Mouse (Mus musculus) neural tube, embryonic 15.5 days (tissue): ENCODE measurements around the gene Slc17a5. TPM values are rescaled to one million over a fixed set of nuclear protein-coding genes. Genes with fewer than 3 reads are reported as not detected.

Experiments used
- ATAC-seq: fragments of 200-750 bp; cut with Nextera tagmentation; 2 replicates; pipeline ENCODE4 v1.8.0; 2017; ENCODE audit warnings: mild to moderate bottlenecking, moderate TSS enrichment, moderate library complexity; ENCODE audit not compliant: low FRiP score
- H3K27ac ChIP-seq: fragments of 300-500 bp; sonication (generic); replicated peaks from 2 replicates; pipeline ENCODE4 v1.5.1; 2015; ENCODE audit warnings: mild to moderate bottlenecking, inconsistent platforms
- H3K27me3 ChIP-seq: fragments of 300-500 bp; sonication (generic); replicated peaks from 2 replicates; pipeline ENCODE4 v1.6.1; 2015; ENCODE audit warnings: inconsistent platforms
- H3K36me3 ChIP-seq: fragments of 300-500 bp; sonication (generic); 2 replicates; pipeline ENCODE4 v1.6.1; 2015; ENCODE audit warnings: inconsistent platforms
- H3K4me1 ChIP-seq: fragments of 300-500 bp; sonication (generic); 2 replicates; pipeline ENCODE4 v1.6.1; 2015; ENCODE audit warnings: inconsistent platforms
- H3K4me2 ChIP-seq: fragments of 300-500 bp; sonication (generic); 2 replicates; pipeline ENCODE4 v1.6.1; 2015; ENCODE audit warnings: inconsistent platforms, mild to moderate bottlenecking, moderate library complexity
- H3K4me3 ChIP-seq: fragments of 300-500 bp; sonication (generic); replicated peaks from 2 replicates; pipeline ENCODE4 v1.5.1; 2015; ENCODE audit warnings: mild to moderate bottlenecking, inconsistent platforms
- H3K9ac ChIP-seq: fragments of 300-500 bp; sonication (generic); replicated peaks from 2 replicates; pipeline ENCODE4 v1.6.1; 2015; ENCODE audit warnings: mild to moderate bottlenecking, inconsistent platforms
- H3K9me3 ChIP-seq: fragments of 300-500 bp; sonication (generic); replicated peaks from 2 replicates; pipeline ENCODE4 v1.6.1; 2016; ENCODE audit warnings: inconsistent platforms
- WGBS: fragments of 180-500 bp; shearing (Covaris S2); methylation state at CpG from one replicate; pipeline ENCODE4 v1.1.7; 2015; ENCODE audit warnings: mixed read lengths; 5-methylcytosine and 5-hydroxymethylcytosine counted together
- polyA plus RNA-seq: library from polyadenylated mRNA; unstranded; fragments of >200 nt; fragmentation: Nextera tagmentation; extraction: Ambion mirVana; gene quantifications from 2 replicates; pipeline ENCODE4 v1.2.1, GENCODE M21; 2015

Gene Slc17a5
- polyA plus RNA-seq, 1 experiment from 2014 or later = 17.0 TPM

DNA sequence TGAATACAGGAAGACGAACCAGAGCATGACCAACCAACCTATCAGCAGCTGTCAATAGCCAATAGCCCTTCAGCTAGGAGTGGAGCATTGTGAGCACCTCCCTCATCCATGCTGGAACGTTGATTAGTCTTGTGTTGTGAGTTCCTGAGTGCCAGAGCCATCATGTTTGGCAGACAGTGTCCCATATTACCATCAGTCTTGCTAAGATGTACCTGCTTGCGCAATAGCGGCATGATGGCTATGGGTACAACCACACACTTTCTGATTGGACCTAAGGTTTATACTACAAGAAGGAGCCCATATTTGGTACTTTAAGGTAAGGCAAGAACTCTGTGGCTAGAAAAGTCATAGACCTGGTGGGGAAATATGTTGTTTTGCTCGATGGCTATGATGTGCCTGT lies 76.1 kb downstream of the Slc17a5 start:
- H3K4me2 ChIP-seq = no peak overlapping the region
- no peak overlapping the region for H3K9ac ChIP-seq
- no peaks in the 10 kb centered on the region for H3K27me3 ChIP-seq
- no peaks in the 10 kb centered on the region for H3K9me3 ChIP-seq
- peaks cover 3% of the 10 kb centered on the region for H3K36me3 ChIP-seq
- no peak overlapping the region for H3K4me3 ChIP-seq
- no peaks in the 10 kb centered on the region for H3K4me1 ChIP-seq
- WGBS = 98% methylated on average over 5 of the region's 5 CpGs
- no peak overlapping the region for H3K27ac ChIP-seq
- ATAC-seq = no peak

GRCm38 (mm10) chr9:78508106-78508786 lies 79.6 kb downstream of the Slc17a5 start:
- Histone ChIP-seq H3K4me3 (no peak overlapping the region), H3K36me3 (peaks cover 3% of the 10 kb centered on the region), H3K9me3 (no peaks in the 10 kb centered on the region), H3K4me2 (no peak overlapping the region), H3K9ac (no peak overlapping the region), H3K27ac (no peak overlapping the region), H3K4me1 (peaks cover 10% of the 10 kb centered on the region), H3K27me3 (no peaks in the 10 kb centered on the region)
- ATAC-seq = no peak
- WGBS = 91% methylated on average over 16 of the region's 16 CpGs

DNA sequence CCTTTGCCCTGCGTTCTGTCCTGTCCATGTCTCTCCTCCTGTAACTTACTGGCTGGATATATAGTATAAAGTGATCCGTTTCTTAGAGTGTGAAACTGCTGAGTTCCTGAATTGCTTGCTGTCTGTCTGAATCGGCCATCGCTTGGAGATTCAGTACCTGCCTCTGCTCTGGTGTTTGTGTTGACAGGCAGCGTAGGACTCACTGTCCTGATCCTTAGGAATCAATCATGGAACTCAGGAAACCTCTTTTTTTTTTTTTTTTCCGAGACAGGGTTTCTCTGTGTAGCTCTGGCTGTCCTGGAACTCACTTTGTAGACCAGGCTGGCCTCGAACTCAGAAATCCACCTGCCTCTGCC lies 81.1 kb downstream of the Slc17a5 start:
- Histone ChIP-seq H3K27me3 (no peaks in the 10 kb centered on the region), H3K9ac (no peak overlapping the region), H3K27ac (no peak overlapping the region), H3K4me1 (peaks cover 22% of the 10 kb centered on the region), H3K9me3 (no peaks in the 10 kb centered on the region), H3K4me3 (no peak overlapping the region), H3K4me2 (no peak overlapping the region), H3K36me3 (peaks cover 3% of the 10 kb centered on the region)
- 89% methylated on average over 7 of the region's 7 CpGs for WGBS
- no peak for ATAC-seq

DNA sequence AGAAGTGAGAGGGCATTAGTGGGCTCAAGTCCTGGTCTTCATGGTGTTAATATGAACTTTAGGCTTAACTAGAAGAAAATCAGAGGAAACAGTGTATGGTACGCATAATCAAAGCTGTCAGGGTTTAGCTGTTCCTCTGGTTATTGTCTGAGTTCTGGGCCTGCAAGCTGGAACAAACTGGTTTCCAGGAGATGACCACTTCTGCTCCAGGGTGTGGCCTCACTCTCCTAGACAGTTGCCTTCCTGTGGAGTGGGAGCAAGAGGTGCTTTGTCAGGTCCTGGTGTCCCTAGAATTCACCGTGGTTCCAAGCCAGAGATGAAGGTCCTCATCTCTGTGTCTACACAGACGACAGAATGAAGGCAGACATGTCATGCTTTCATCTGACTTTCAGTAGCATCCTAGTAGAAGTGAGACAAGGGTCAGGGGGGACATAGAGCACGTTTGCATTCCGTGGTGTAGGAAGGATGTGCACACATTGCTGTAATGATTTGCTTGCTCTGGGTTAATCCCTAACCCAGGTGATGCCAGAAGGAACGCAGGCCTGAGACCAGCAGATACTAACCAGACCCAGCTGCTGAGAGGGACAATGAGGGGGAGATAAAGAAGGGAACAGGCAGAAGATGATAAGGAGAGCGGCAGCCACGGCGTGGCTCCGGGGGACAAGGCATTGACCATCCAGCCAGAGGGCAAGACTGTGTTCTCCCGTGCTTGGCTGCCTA lies 81.7 kb downstream of the Slc17a5 start:
- Histone ChIP-seq H3K4me3 (no peak overlapping the region), H3K9me3 (no peaks in the 10 kb centered on the region), H3K36me3 (peaks cover 3% of the 10 kb centered on the region; the same call in 1 of the 2 replicates), H3K27me3 (no peaks in the 10 kb centered on the region), H3K4me1 (peaks cover 22% of the 10 kb centered on the region), H3K9ac (no peak overlapping the region), H3K4me2 (no peak overlapping the region), H3K27ac (no peak overlapping the region)
- 80% methylated on average over 11 of the region's 11 CpGs for WGBS
- no peak for ATAC-seq

- peaks cover 3% of the 10 kb centered on the region; the same call in 1 of the 2 replicates for H3K36me3 ChIP-seq
- no peak for ATAC-seq
- H3K27me3 ChIP-seq = no peaks in the 10 kb centered on the region
- no peaks in the 10 kb centered on the region for H3K9me3 ChIP-seq
- H3K4me1 ChIP-seq = peaks cover 22% of the 10 kb centered on the region
- 96% methylated on average over 6 of the region's 6 CpGs for WGBS
- H3K9ac ChIP-seq = no peak overlapping the region
- no peak overlapping the region for H3K4me3 ChIP-seq
- H3K4me2 ChIP-seq = no peak overlapping the region
- H3K27ac ChIP-seq = no peak overlapping the region
Measured at GRCm38 (mm10) chr9:78505223-78505622, 82.6 kb downstream of the Slc17a5 start.

DNA sequence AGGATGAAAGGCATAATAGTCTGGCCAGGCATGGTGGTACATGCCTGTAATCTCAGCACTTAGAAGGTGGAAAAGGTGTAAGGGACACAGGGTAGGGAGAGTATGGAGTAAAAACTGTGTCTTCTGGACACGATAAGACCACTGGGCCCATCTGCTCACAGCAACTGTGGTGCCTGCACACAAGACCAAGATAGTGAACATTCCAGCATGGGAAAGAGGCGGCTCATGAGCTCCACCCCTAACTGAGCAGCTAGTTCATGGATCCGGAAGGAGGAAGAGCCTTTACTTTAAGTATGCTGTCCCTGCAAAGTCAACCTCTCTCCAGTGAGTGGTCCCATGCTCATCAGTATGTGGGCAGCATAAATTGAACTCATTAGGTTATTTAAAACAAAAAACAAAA lies 83.2 kb downstream of the Slc17a5 start:
- ATAC-seq = no peak
- Histone ChIP-seq H3K9me3 (no peaks in the 10 kb centered on the region), H3K36me3 (peaks cover 3% of the 10 kb centered on the region; the same call in 1 of the 2 replicates), H3K27me3 (no peaks in the 10 kb centered on the region), H3K4me2 (peak overlapping the region; percentile 48), H3K27ac (no peak overlapping the region), H3K4me3 (0 out of 2 replicates have a peak overlapping the region, but pooled peaks have one; percentile 28), H3K4me1 (peaks cover 22% of the 10 kb centered on the region), H3K9ac (no peak overlapping the region)
- 76% methylated on average over 3 of the region's 3 CpGs for WGBS

- Histone ChIP-seq H3K36me3 (peaks cover 3% of the 10 kb centered on the region; the same call in 1 of the 2 replicates), H3K4me1 (peaks cover 22% of the 10 kb centered on the region), H3K9me3 (no peaks in the 10 kb centered on the region), H3K27me3 (no peaks in the 10 kb centered on the region), H3K27ac (peak overlapping the region; percentile 85), H3K9ac (no peak overlapping the region), H3K4me3 (peak overlapping the region; percentile 28), H3K4me2 (peak overlapping the region; percentile 48)
- 62% methylated on average over 4 of the region's 4 CpGs for WGBS
- 0 out of 2 replicates have a peak, but pooled peaks have one; percentile 2 for ATAC-seq
Measured at GRCm38 (mm10) chr9:78504133-78504532, 83.7 kb downstream of the Slc17a5 start.

DNA sequence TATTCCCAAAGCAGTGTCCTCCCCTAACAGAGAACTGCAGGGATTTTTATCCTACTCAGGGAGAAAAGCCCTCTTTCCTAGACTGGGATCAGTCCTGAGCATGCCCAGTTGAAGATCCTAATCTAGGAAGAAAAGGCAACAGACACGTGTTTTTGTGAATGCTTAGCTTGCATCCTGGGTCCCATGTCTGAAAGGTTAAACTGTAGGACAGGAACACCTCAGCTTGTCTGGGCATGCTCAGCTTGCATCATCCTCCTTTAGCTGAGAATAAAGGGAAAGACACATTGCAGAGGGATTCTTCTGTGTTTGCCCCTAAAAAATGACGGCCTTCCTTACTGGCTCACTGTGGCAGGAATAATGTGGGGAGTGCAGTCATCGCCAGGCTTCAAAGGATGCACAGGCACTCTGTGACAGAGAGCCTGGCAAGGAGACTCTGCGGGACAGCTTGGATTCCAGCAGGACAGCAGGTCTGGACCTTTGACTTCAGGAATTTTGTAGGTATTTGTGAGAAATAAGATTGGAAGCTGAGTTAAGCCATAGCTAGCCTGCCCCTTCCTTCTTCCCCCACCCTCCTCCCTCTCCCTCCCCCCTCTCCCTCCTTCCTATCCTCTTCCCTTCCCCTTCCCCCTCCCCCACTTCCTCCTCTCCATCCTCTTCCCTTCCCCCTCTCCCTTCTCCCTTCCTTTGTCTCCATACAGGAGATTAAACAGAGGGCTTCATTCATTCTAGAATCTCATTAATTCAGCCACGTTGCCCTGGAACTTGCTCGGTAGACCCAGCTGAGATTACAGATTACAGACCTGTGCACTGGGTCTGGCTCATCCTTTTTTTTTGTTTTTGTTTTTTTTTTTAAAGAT lies 84.4 kb downstream of the Slc17a5 start:
- H3K4me3 ChIP-seq = peak overlapping the region; percentile 28
- 6% methylated on average over 6 of the region's 6 CpGs for WGBS
- peak; percentile 84 for ATAC-seq

GRCm38 (mm10) chr9:78501284-78501683 lies 86.6 kb downstream of the Slc17a5 start:
- Histone ChIP-seq H3K27ac (no peak overlapping the region), H3K27me3 (no peaks in the 10 kb centered on the region), H3K9ac (no peak overlapping the region), H3K9me3 (no peaks in the 10 kb centered on the region), H3K4me1 (peaks cover 21% of the 10 kb centered on the region), H3K36me3 (no peaks in the 10 kb centered on the region), H3K4me2 (no peak overlapping the region), H3K4me3 (no peak overlapping the region)
- 59% methylated on average over 4 of the region's 4 CpGs for WGBS
- ATAC-seq = no peak

More for the DNA sequence above, 84.4 kb downstream of the Slc17a5 start:
- peak overlapping the region; percentile 48 for H3K4me2 ChIP-seq
- peak overlapping the region; percentile 85 for H3K27ac ChIP-seq
- H3K4me1 ChIP-seq = peaks cover 22% of the 10 kb centered on the region
- H3K9me3 ChIP-seq = no peaks in the 10 kb centered on the region
- no peaks in the 10 kb centered on the region for H3K27me3 ChIP-seq
- peak overlapping the region; percentile 39 for H3K9ac ChIP-seq
- H3K36me3 ChIP-seq = no peaks in the 10 kb centered on the region

- Histone ChIP-seq H3K4me3 (no peak overlapping the region), H3K9ac (no peak overlapping the region), H3K4me1 (peaks cover 20% of the 10 kb centered on the region), H3K27me3 (no peaks in the 10 kb centered on the region), H3K4me2 (no peak overlapping the region), H3K9me3 (no peaks in the 10 kb centered on the region), H3K36me3 (no peaks in the 10 kb centered on the region), H3K27ac (no peak overlapping the region)
- ATAC-seq = no peak
- WGBS = 88% methylated on average over 3 of the region's 3 CpGs
Measured at GRCm38 (mm10) chr9:78500386-78500785, 87.5 kb downstream of the Slc17a5 start.

DNA sequence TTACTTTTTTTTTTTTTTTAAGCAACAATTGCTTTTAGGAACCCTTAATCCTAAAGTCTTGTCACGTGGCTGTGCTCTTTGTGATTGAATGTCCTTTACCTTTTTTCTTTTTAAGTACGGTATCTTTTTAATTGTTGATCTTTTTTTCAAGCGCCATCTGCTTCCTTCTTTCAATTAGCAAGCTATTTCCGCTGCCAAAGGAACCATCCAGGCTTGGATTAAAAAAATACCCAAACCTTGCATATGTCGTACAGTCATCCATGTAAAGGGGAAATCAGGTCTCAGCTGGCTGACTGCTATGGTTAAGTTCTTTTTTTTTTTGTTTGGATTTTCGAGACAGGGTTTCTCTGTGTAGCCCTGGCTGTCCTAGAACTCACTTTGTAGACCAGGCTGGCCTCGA lies 94.7 kb downstream of the Slc17a5 start:
- no peak for ATAC-seq
- H3K4me1 ChIP-seq = peaks cover 10% of the 10 kb centered on the region; the same call in 1 of the 2 replicates
- H3K4me2 ChIP-seq = no peak overlapping the region
- no peaks in the 10 kb centered on the region for H3K27me3 ChIP-seq
- H3K9ac ChIP-seq = no peak overlapping the region
- WGBS = 80% methylated on average over 7 of the region's 7 CpGs
- no peaks in the 10 kb centered on the region for H3K9me3 ChIP-seq
- no peak overlapping the region for H3K27ac ChIP-seq
- H3K4me3 ChIP-seq = no peak overlapping the region
- no peaks in the 10 kb centered on the region for H3K36me3 ChIP-seq
